Mouse (Mus musculus) ES-Bruce4 (cell line): Measurements from ENCODE around the gene Cnnm2. TPM values are rescaled to one million over a fixed set of nuclear protein-coding genes. Genes with fewer than 3 reads are reported as not detected.

Source experiments
- H3K27ac ChIP-seq: 2 replicates; pipeline ENCODE4 v1.5.1; 2012; ENCODE audit warnings: low read length, inconsistent platforms; ENCODE audit not compliant: insufficient read depth
- H3K27me3 ChIP-seq: 2 replicates; pipeline ENCODE4 v1.6.1; 2012; ENCODE audit warnings: mild to moderate bottlenecking, low read length, inconsistent platforms; ENCODE audit not compliant: control insufficient read depth, poor library complexity, insufficient read depth, severe bottlenecking
- H3K36me3 ChIP-seq: 2 replicates; pipeline ENCODE4 v1.6.1; 2012; ENCODE audit warnings: inconsistent platforms, mild to moderate bottlenecking, low read length, moderate library complexity; ENCODE audit not compliant: control insufficient read depth, poor library complexity, insufficient read depth, severe bottlenecking
- H3K4me1 ChIP-seq: one replicate; pipeline ENCODE4 v1.8.1; 2011; ENCODE audit warnings: low read length; ENCODE audit not compliant: control insufficient read depth, insufficient read depth
- H3K4me3 ChIP-seq: 2 replicates; pipeline ENCODE4 v1.5.1; 2011; ENCODE audit warnings: low read depth, mild to moderate bottlenecking, low read length
- H3K9ac ChIP-seq: 2 replicates; pipeline ENCODE4 v1.6.1; 2012; ENCODE audit warnings: low read depth, mild to moderate bottlenecking, inconsistent platforms; ENCODE audit not compliant: poor library complexity, severe bottlenecking
- H3K9me3 ChIP-seq: replicated peaks from 2 replicates; pipeline ENCODE4 v1.6.1; 2012; ENCODE audit warnings: mild to moderate bottlenecking, low read length, inconsistent platforms; ENCODE audit not compliant: control insufficient read depth, poor library complexity, insufficient read depth, severe bottlenecking
- CTCF ChIP-seq: IDR thresholded peaks from one replicate; pipeline ENCODE4 v1.8.1; 2011; ENCODE audit warnings: low read depth, low read length
- EP300 ChIP-seq: IDR thresholded peaks from 2 replicates; pipeline ENCODE4 v1.6.1; 2011; ENCODE audit warnings: low read depth, low read length; ENCODE audit not compliant: insufficient read depth
- POLR2A ChIP-seq: IDR thresholded peaks from one replicate; pipeline ENCODE4 v1.8.1; 2011; ENCODE audit warnings: low read length; ENCODE audit not compliant: insufficient read depth
- polyA plus RNA-seq: library from polyadenylated mRNA; stranded (reverse); fragments of >200 nt; gene quantifications from 2 replicates; pipeline ENCODE4 v1.2.4, GENCODE M21; 2011; ENCODE audit warnings: low read depth; ENCODE audit not compliant: missing spikeins, insufficient read depth, insufficient read length

The Cnnm2 gene
- polyA plus RNA-seq, 1 experiment: 14.8 TPM

GRCm38 (mm10) chr19:46792480-46792879, 31.1 kb downstream of the Cnnm2 start:
- no peak overlapping the region for H3K27ac ChIP-seq
- no peaks in the 10 kb centered on the region for H3K4me1 ChIP-seq

GRCm38 (mm10) chr19:46794181-46794580, 32.8 kb downstream of the Cnnm2 start:
- Histone ChIP-seq H3K4me1 (no peaks in the 10 kb centered on the region), H3K9me3 (no peaks in the 10 kb centered on the region), H3K27me3 (no peaks in the 10 kb centered on the region), H3K4me3 (no peak overlapping the region), H3K36me3 (no peaks in the 10 kb centered on the region), H3K9ac (no peak overlapping the region), H3K27ac (no peak overlapping the region)
- TF ChIP-seq EP300: no peak
- no peak for TF ChIP-seq POLR2A
- no peak for TF ChIP-seq CTCF

More at GRCm38 (mm10) chr19:46792480-46792879, 31.1 kb downstream of the Cnnm2 start:
- Histone ChIP-seq H3K4me3 (no peak overlapping the region), H3K9me3 (no peaks in the 10 kb centered on the region), H3K9ac (no peak overlapping the region), H3K27me3 (no peaks in the 10 kb centered on the region), H3K36me3 (no peaks in the 10 kb centered on the region)
- TF ChIP-seq CTCF: no peak
- TF ChIP-seq EP300: no peak
- no peak for TF ChIP-seq POLR2A

- H3K4me3 ChIP-seq: no peak overlapping the region
- H3K9ac ChIP-seq: no peak overlapping the region
- no peaks in the 10 kb centered on the region for H3K36me3 ChIP-seq
- H3K27me3 ChIP-seq: no peaks in the 10 kb centered on the region
- TF ChIP-seq CTCF (no peak), POLR2A (no peak), EP300 (no peak)
- H3K27ac ChIP-seq: no peak overlapping the region
- peaks cover 2% of the 10 kb centered on the region for H3K4me1 ChIP-seq
- H3K9me3 ChIP-seq: no peaks in the 10 kb centered on the region
These were observed 38.6 kb downstream of the Cnnm2 start for GRCm38 (mm10) chr19:46799903-46800583.

GRCm38 (mm10) chr19:46801492-46801891, 40.1 kb downstream of the Cnnm2 start:
- peaks cover 7% of the 10 kb centered on the region for H3K4me1 ChIP-seq
- no peak for TF ChIP-seq CTCF
- no peaks in the 10 kb centered on the region for H3K9me3 ChIP-seq
- no peak overlapping the region for H3K4me3 ChIP-seq
- no peaks in the 10 kb centered on the region for H3K27me3 ChIP-seq
- H3K9ac ChIP-seq: no peak overlapping the region
- no peak overlapping the region for H3K27ac ChIP-seq
- no peaks in the 10 kb centered on the region for H3K36me3 ChIP-seq

- no peak overlapping the region for H3K9ac ChIP-seq
- H3K4me3 ChIP-seq: no peak overlapping the region
- no peaks in the 10 kb centered on the region for H3K9me3 ChIP-seq
- TF ChIP-seq CTCF (no peak), POLR2A (no peak), EP300 (no peak)
- no peak overlapping the region for H3K27ac ChIP-seq
- no peaks in the 10 kb centered on the region for H3K36me3 ChIP-seq
- H3K4me1 ChIP-seq: peaks cover 10% of the 10 kb centered on the region
- no peaks in the 10 kb centered on the region for H3K27me3 ChIP-seq
These were observed 40.9 kb downstream of the Cnnm2 start for GRCm38 (mm10) chr19:46802306-46802705.

GRCm38 (mm10) chr19:46803732-46804131, 42.3 kb downstream of the Cnnm2 start:
- Histone ChIP-seq H3K27ac (no peak overlapping the region), H3K4me1 (peaks cover 10% of the 10 kb centered on the region), H3K27me3 (no peaks in the 10 kb centered on the region), H3K36me3 (no peaks in the 10 kb centered on the region), H3K9me3 (no peaks in the 10 kb centered on the region), H3K9ac (no peak overlapping the region), H3K4me3 (no peak overlapping the region)
- no peak for TF ChIP-seq CTCF
- TF ChIP-seq EP300: no peak
- TF ChIP-seq POLR2A: no peak
